Mouse (Mus musculus) spleen, adult 2 months (tissue): ENCODE results near the gene Olfr183.
"Not testable (repeated sequence)": the region's sequence is repeated elsewhere in the genome, so short reads cannot be mapped to it uniquely, and the experiment has no call there.

Source experiments
- CTCF ChIP-seq: fragments of 200-500 bp; IDR thresholded peaks from 2 replicates; pipeline ENCODE4 v1.5.1; 2011; ENCODE audit warnings: mild to moderate bottlenecking, inconsistent platforms; ENCODE audit not compliant: insufficient read depth, insufficient read length, insufficient replicate concordance; ENCODE audit errors: extremely low read depth
- POLR2A ChIP-seq: fragments of 200-500 bp; IDR thresholded peaks from 2 replicates; pipeline ENCODE4 v1.6.1; 2011; ENCODE audit warnings: low read depth, low read length, inconsistent platforms

- not testable (repeated sequence) for TF ChIP-seq CTCF, POLR2A
Observed at GRCm38 (mm10) chr16:59049286-59049685, 54.1 kb downstream of the Olfr183 start.
